Mouse (Mus musculus) heart, adult 2 months (tissue): ENCODE measurements at regions not wholly inside any gene's neighbourhood (a gene's known extent, or its start where the extent isn't known, plus 50 kb on each side); places are given as distances from the start of the nearest gene placed in this dataset.

Experiments
- CTCF ChIP-seq: fragments of 200-600 bp; IDR thresholded peaks from 2 replicates; pipeline ENCODE4 v1.8.1; 2022; ENCODE audit warnings: antibody characterized with exemption, mild to moderate bottlenecking, moderate library complexity
- EP300 ChIP-seq: fragments of 200-500 bp; IDR thresholded peaks from 2 replicates; pipeline ENCODE4 v1.6.1; 2011; ENCODE audit warnings: low read depth, low read length, control low read depth; ENCODE audit not compliant: insufficient read depth
- POLR2A ChIP-seq: fragments of 200-500 bp; IDR thresholded peaks from 2 replicates; pipeline ENCODE4 v1.6.1; 2011; ENCODE audit warnings: mild to moderate bottlenecking, low read depth, low read length, control low read depth; ENCODE audit not compliant: insufficient read depth

DNA sequence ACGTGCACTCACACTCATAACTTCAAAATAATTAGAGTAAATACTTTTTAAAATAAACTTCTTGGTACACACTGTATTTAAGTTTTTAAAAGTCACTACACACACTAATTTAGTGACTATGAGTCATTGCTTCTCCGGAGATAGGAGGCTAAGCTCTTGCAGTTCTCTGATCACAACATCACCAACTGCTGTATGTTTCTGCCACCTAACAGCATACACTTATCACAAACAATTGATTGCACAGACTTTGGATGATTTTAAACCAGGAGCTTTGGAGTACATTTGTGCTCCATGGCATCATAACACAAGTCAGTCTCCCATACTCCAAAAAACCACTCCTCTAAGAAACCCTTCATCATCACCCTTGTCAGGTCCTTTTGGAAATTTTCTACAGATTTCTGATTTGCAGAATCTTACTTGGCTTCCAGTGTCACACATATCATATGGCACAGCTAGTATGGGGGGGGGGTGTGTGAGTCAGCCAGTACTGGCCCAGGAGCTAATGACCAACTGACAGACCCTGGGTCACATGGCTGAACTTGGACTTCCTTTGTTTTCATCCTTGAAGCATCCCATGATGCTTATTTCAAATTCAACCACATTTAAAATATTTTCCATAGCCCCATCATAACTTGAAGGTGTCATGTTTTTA is 179.1 kb upstream of the Tmtc1 start:
- TF ChIP-seq CTCF (no peak), EP300 (no peak), POLR2A (no peak)
